Mouse (Mus musculus) CH12.LX (cell line): ENCODE measurements around the gene Olfr606. TPM values are rescaled to one million over a fixed set of nuclear protein-coding genes. Genes with fewer than 3 reads are reported as not detected.
"Not testable (repeated sequence)": the region's sequence is repeated elsewhere in the genome, so short reads cannot be mapped to it uniquely, and the experiment has no call there.

Experiments
- DNase-seq: peaks from one replicate; pipeline ENCODE4 v3.0.0-alpha.2; 2013; ENCODE audit errors: extremely low read depth
- H3K27ac ChIP-seq: 2 replicates; pipeline ENCODE4 v1.5.1; 2012; ENCODE audit warnings: low read depth, mild to moderate bottlenecking, control low read depth, moderate library complexity; ENCODE audit not compliant: insufficient read depth
- H3K27me3 ChIP-seq: replicated peaks from 2 replicates; pipeline ENCODE3; 2012; ENCODE audit warnings: inconsistent platforms
- H3K36me3 ChIP-seq, 2 experiments: replicated peaks in 1 of 2; 2 replicates each; pipeline versions ENCODE3 to v1.6.1; 2012; ENCODE audit warnings: inconsistent platforms in 1 of 2, low read length in 1 of 2, mild to moderate bottlenecking in 1 of 2, mixed read lengths in 1 of 2, moderate library complexity in 1 of 2; ENCODE audit not compliant: control insufficient read depth in 1 of 2, insufficient read depth in 1 of 2
- H3K4me1 ChIP-seq, 2 experiments: 2 replicates each; pipeline ENCODE4 v1.6.1; 2012; ENCODE audit warnings: inconsistent platforms in 1 of 2, moderate library complexity in 1 of 2; ENCODE audit not compliant: insufficient read depth in 2 of 2, control insufficient read depth in 1 of 2
- H3K4me2 ChIP-seq: 2 replicates; pipeline ENCODE4 v1.6.1; 2012; ENCODE audit warnings: low read depth, mild to moderate bottlenecking, control low read depth; ENCODE audit not compliant: poor library complexity, insufficient read depth, severe bottlenecking
- H3K4me3 ChIP-seq, 3 experiments: fragments of 150-350 bp in 1 of 3; sonication (generic) in 1 of 3; replicated peaks in 1 of 3; 2 replicates each; pipeline versions ENCODE3 to v1.5.1; 2011 to 2012; ENCODE audit warnings: low read depth in 2 of 3, low read length in 2 of 3, mild to moderate bottlenecking in 2 of 3, moderate library complexity in 2 of 3, control low read depth in 1 of 3, improper control_type of control experiment in 1 of 3, inconsistent platforms in 1 of 3, mixed read lengths in 1 of 3; ENCODE audit not compliant: poor library complexity in 1 of 3
- H3K79me2 ChIP-seq: replicated peaks from 2 replicates; pipeline ENCODE4 v1.6.1; 2012; ENCODE audit warnings: mild to moderate bottlenecking, moderate library complexity; ENCODE audit not compliant: control insufficient read depth, poor library complexity, insufficient read depth, severe bottlenecking; ENCODE audit errors: extremely low read depth
- H3K9ac ChIP-seq: 2 replicates; pipeline ENCODE4 v1.6.1; 2012; ENCODE audit warnings: low read depth, mild to moderate bottlenecking, control low read depth, moderate library complexity; ENCODE audit not compliant: insufficient read depth
- H3K9me3 ChIP-seq: replicated peaks from 2 replicates; pipeline ENCODE3; 2012; ENCODE audit warnings: low read length, inconsistent platforms, mixed read lengths
- BHLHE40 ChIP-seq: IDR thresholded peaks from 2 replicates; pipeline ENCODE4 v1.6.1; 2011; ENCODE audit warnings: mild to moderate bottlenecking, low read depth, low read length, improper control_type of control experiment
- CHD1 ChIP-seq: IDR thresholded peaks from 2 replicates; pipeline ENCODE4 v1.6.1; 2012; ENCODE audit warnings: low read depth, low read length, improper control_type of control experiment, inconsistent platforms
- CTCF ChIP-seq, 2 experiments: IDR thresholded peaks in 1 of 2; conservative IDR thresholded peaks in 1 of 2; 2 replicates each; pipeline ENCODE4 v1.5.1; 2011 to 2012; ENCODE audit warnings: low read depth in 2 of 2, low read length in 2 of 2, improper control_type of control experiment in 1 of 2, inconsistent platforms in 1 of 2, mild to moderate bottlenecking in 1 of 2, moderate library complexity in 1 of 2
- E2F4 ChIP-seq: IDR thresholded peaks from 2 replicates; pipeline ENCODE4 v1.6.1; 2011; ENCODE audit warnings: low read depth, low read length, improper control_type of control experiment; ENCODE audit not compliant: insufficient replicate concordance
- ETS1 ChIP-seq: conservative IDR thresholded peaks from 2 replicates; pipeline ENCODE4 v1.6.1; 2012; ENCODE audit warnings: low read depth, mild to moderate bottlenecking, inconsistent platforms, low read length, improper control_type of control experiment, moderate library complexity
- GABPA ChIP-seq: IDR thresholded peaks from 2 replicates; pipeline ENCODE4 v1.6.1; 2012; ENCODE audit warnings: low read depth, low read length, improper control_type of control experiment, inconsistent platforms; ENCODE audit not compliant: insufficient replicate concordance
- HCFC1 ChIP-seq: IDR thresholded peaks from 2 replicates; pipeline ENCODE4 v1.6.1; 2012; ENCODE audit warnings: low read depth, mild to moderate bottlenecking, inconsistent platforms, low read length, improper control_type of control experiment
- JUND ChIP-seq: conservative IDR thresholded peaks from 2 replicates; pipeline ENCODE4 v1.6.1; 2011; ENCODE audit warnings: low read depth, low read length, improper control_type of control experiment
- KAT2A ChIP-seq: IDR thresholded peaks from 2 replicates; pipeline ENCODE4 v1.6.1; 2012; ENCODE audit warnings: low read length, improper control_type of control experiment, inconsistent platforms; ENCODE audit not compliant: insufficient replicate concordance
- MAFK ChIP-seq: IDR thresholded peaks from 2 replicates; pipeline ENCODE4 v1.6.1; 2011; ENCODE audit warnings: low read length, improper control_type of control experiment; ENCODE audit not compliant: insufficient replicate concordance
- MAX ChIP-seq: IDR thresholded peaks from 2 replicates; pipeline ENCODE4 v1.6.1; 2011; ENCODE audit warnings: low read length, improper control_type of control experiment
- MAZ ChIP-seq: IDR thresholded peaks from 2 replicates; pipeline ENCODE4 v1.6.1; 2012; ENCODE audit warnings: low read depth, mild to moderate bottlenecking, inconsistent platforms, low read length, improper control_type of control experiment, moderate library complexity
- MYC ChIP-seq: IDR thresholded peaks from 2 replicates; pipeline ENCODE4 v1.6.1; 2011; ENCODE audit warnings: low read depth, mild to moderate bottlenecking, improper control_type of control experiment, low read length
- NELFE ChIP-seq: IDR thresholded peaks from 2 replicates; pipeline ENCODE4 v1.6.1; 2011; ENCODE audit warnings: low read depth, low read length, improper control_type of control experiment
- NRF1 ChIP-seq: IDR thresholded peaks from 2 replicates; pipeline ENCODE4 v1.6.1; 2014; ENCODE audit warnings: low read depth, mild to moderate bottlenecking, inconsistent platforms, low read length, improper control_type of control experiment, moderate library complexity
- PAX5 ChIP-seq: IDR thresholded peaks from 2 replicates; pipeline ENCODE4 v1.6.1; 2012; ENCODE audit warnings: low read length, inconsistent platforms, mixed read lengths
- POLR2A ChIP-seq: IDR thresholded peaks from 2 replicates; pipeline ENCODE4 v1.6.1; 2011; ENCODE audit warnings: low read depth, mild to moderate bottlenecking, improper control_type of control experiment, low read length
- POLR2AphosphoS2 ChIP-seq: IDR thresholded peaks from 2 replicates; pipeline ENCODE4 v1.6.1; 2011; ENCODE audit warnings: low read depth, low read length, improper control_type of control experiment
- RAD21 ChIP-seq: IDR thresholded peaks from 2 replicates; pipeline ENCODE4 v1.6.1; 2011; ENCODE audit warnings: low read depth, mild to moderate bottlenecking, low read length, improper control_type of control experiment, moderate library complexity
- RCOR1 ChIP-seq: conservative IDR thresholded peaks from 2 replicates; pipeline ENCODE4 v1.6.1; 2012; ENCODE audit warnings: low read depth, mild to moderate bottlenecking, inconsistent platforms, low read length, improper control_type of control experiment
- SIN3A ChIP-seq: IDR thresholded peaks from 2 replicates; pipeline ENCODE4 v1.6.1; 2012; ENCODE audit warnings: low read length, improper control_type of control experiment, inconsistent platforms
- TBP ChIP-seq: conservative IDR thresholded peaks from 2 replicates; pipeline ENCODE4 v1.6.1; 2011; ENCODE audit warnings: low read depth, low read length, improper control_type of control experiment
- TCF12 ChIP-seq: IDR thresholded peaks from 2 replicates; pipeline ENCODE4 v1.6.1; 2014; ENCODE audit warnings: low read depth, mild to moderate bottlenecking, inconsistent platforms, low read length, improper control_type of control experiment
- USF1 ChIP-seq: IDR thresholded peaks from 2 replicates; pipeline ENCODE4 v1.6.1; 2014; ENCODE audit warnings: low read depth, mild to moderate bottlenecking, inconsistent platforms, low read length, improper control_type of control experiment
- ZC3H11A ChIP-seq: IDR thresholded peaks from 2 replicates; pipeline ENCODE4 v1.6.1; 2012; ENCODE audit warnings: low read depth, mild to moderate bottlenecking, inconsistent platforms, low read length, improper control_type of control experiment
- ZMIZ1 ChIP-seq: IDR thresholded peaks from 2 replicates; pipeline ENCODE4 v1.6.1; 2012; ENCODE audit warnings: low read depth, mild to moderate bottlenecking, inconsistent platforms, low read length, improper control_type of control experiment
- dilution Hi-C: fragments of 300-500 bp; cut with MboI; formaldehyde crosslinking; loops from 2 replicates; pipeline ENCODE4 v1.14.3; 2020; ENCODE audit warnings: low sequenced_read_pairs; ENCODE audit not compliant: extremely low pct_unique_long_range_greater_than_20kb, extremely low pct_ligation_motif_present
- in situ Hi-C: fragments of 300-500 bp; cut with MboI; formaldehyde crosslinking; loops from 3 replicates; pipeline ENCODE4 v1.14.3; 2019; ENCODE audit warnings: low sequenced_read_pairs, low pct_ligation_motif_present, low pct_unique_long_range_greater_than_20kb, mixed read lengths
- polyA plus RNA-seq: library from polyadenylated mRNA; unstranded; fragments of >175 nt; gene quantifications from 2 replicates; pipeline ENCODE4 v1.2.1, GENCODE M21; 2012; ENCODE audit warnings: low read depth; ENCODE audit not compliant: insufficient read length
- total RNA-seq, 2 experiments: library from RNA; depleted of rRNA; stranded (reverse); fragments of 300-350 nt in 1 of 2; fragments of >200 nt in 1 of 2; gene quantifications; 2 replicates each; pipeline ENCODE4 v1.2.3; 2012 to 2014

Gene Olfr606
- total and polyA plus RNA-seq, 3 experiments: not detected

DNA sequence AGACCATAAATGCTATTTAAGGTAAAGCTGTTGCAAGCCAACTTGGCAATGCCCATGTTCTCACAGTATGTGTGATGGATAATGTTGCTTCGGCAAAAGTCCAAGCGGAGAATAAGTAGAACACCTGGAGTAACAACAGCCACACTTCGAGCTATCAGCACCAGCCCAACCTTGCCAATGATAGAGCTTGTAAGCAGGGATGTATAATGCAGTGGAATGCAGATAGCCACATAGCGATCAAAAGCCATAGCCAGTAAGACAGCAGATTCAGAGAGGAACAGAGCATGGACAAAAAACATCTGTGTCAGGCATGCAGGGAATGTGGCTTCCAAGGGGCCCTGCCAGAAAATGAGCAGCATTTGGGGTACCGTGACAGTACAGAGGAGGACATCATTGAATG is 11.7 kb downstream of the Olfr606 start:
- Histone ChIP-seq H3K79me2 (no peaks in the 10 kb centered on the region), H3K4me1 (no peaks in the 10 kb centered on the region), H3K27me3 (no peaks in the 10 kb centered on the region), H3K27ac (no peak overlapping the region), H3K9me3 (no peaks in the 10 kb centered on the region), H3K4me2 (no peak overlapping the region), H3K9ac (no peak overlapping the region), H3K36me3 (no peaks in the 10 kb centered on the region), H3K4me3 (no peak overlapping the region)
- in situ Hi-C loops: no loop called here
- no peak for TF ChIP-seq BHLHE40
- no peak for TF ChIP-seq ETS1
- TF ChIP-seq MAX: no peak
- TF ChIP-seq ZMIZ1: no peak
- TF ChIP-seq TBP: no peak
- TF ChIP-seq MAZ: no peak
- TF ChIP-seq PAX5: no peak
- TF ChIP-seq MAFK: no peak
- no peak for TF ChIP-seq CHD1
- TF ChIP-seq HCFC1: no peak
- TF ChIP-seq GABPA: no peak
- no peak for TF ChIP-seq TCF12
- TF ChIP-seq E2F4: no peak
- no peak for TF ChIP-seq CTCF (conservative IDR thresholded peaks at IDR 0.05 in 1 of 2, IDR thresholded peaks at IDR 0.05 in 1 of 2; ENCODE audit: low read depth in 2 of 2, low read length in 2 of 2)
- no peak for TF ChIP-seq ZC3H11A
- TF ChIP-seq MYC: no peak
- TF ChIP-seq SIN3A: no peak
- TF ChIP-seq RAD21: no peak
- TF ChIP-seq USF1: no peak
- TF ChIP-seq RCOR1: no peak
- DNase-seq: no peak
- dilution Hi-C loops: no loop called here

DNA sequence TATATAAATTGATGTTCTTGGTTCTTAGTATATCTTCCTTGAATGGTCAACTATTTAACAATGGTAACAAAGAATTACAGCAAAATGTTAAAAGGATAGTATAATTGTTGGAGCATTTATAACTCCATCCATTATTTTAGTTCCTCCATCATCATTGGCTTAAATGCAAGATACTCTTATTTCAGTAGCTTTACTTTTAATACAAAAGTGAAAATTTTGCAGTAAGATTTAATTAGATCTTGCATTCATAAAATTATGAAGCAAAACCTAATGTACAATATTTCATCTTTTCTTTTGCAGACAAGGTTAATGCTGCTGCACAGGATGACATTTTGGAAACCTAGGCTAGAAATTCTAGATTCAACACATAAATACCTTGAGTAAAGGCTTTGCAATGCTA is 20.7 kb downstream of the Olfr606 start, which contains the start of gene Olfr608:
TSS of gene Olfr608 (plus strand) at position 301 of the 400 bp plus-strand sequence.
- no peak within 1 kb of the TSS for H3K4me2 ChIP-seq
- no peak for TF ChIP-seq PAX5
- TF ChIP-seq NELFE: no peak
- no peak for TF ChIP-seq POLR2A
- TF ChIP-seq POLR2AphosphoS2: no peak
- no peak for TF ChIP-seq JUND
- no peak for TF ChIP-seq USF1
- no peak for TF ChIP-seq RCOR1
- TF ChIP-seq KAT2A: no peak
- TF ChIP-seq NRF1: no peak
- TF ChIP-seq, all 38 proteins: peak for 0
- Histone ChIP-seq H3K9ac (no peak within 1 kb of the TSS), H3K36me3 (no peaks in the 10 kb centered on the region), H3K79me2 (no peaks in the 10 kb centered on the region), H3K4me1 (no peaks in the 10 kb centered on the region), H3K27ac (no peak within 1 kb of the TSS), H3K27me3 (no peaks in the 10 kb centered on the region), H3K4me3 (no peak within 1 kb of the TSS), H3K9me3 (no peaks in the 10 kb centered on the region)
- dilution Hi-C loops: no loop called here
- in situ Hi-C loops: no loop called here
- DNase-seq: no peak

DNA sequence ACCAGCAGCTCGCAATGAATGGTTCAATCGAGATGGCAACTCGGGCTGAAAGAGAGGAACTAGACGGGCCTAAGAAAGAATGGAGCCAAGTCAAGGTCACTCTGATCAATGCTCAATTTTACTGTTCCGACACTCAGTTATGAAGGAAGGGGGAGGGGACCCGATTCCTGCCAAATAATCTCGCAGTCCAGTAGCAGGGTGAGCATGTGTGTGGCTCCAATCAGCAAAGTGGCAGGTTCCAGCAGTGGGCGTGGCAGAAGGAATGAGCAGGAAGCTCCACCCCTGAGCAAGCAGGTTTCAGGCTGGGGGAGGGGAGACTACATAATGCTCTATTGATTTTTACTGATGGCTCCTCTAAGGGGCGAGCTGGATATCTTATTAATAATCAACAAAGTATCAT is 28.3 kb downstream of the Olfr606 start:
- H3K27me3 ChIP-seq, H3K4me1 ChIP-seq, dilution Hi-C loops, H3K9me3 ChIP-seq, in situ Hi-C loops, H3K4me2 ChIP-seq, H3K36me3 ChIP-seq, H3K27ac ChIP-seq, DNase-seq, H3K4me3 ChIP-seq, H3K79me2 ChIP-seq, H3K9ac ChIP-seq: not testable (repeated sequence)
